Mouse (Mus musculus): Measurements from ENCODE around the gene Abraxas1.

The Abraxas1 gene

DNA sequence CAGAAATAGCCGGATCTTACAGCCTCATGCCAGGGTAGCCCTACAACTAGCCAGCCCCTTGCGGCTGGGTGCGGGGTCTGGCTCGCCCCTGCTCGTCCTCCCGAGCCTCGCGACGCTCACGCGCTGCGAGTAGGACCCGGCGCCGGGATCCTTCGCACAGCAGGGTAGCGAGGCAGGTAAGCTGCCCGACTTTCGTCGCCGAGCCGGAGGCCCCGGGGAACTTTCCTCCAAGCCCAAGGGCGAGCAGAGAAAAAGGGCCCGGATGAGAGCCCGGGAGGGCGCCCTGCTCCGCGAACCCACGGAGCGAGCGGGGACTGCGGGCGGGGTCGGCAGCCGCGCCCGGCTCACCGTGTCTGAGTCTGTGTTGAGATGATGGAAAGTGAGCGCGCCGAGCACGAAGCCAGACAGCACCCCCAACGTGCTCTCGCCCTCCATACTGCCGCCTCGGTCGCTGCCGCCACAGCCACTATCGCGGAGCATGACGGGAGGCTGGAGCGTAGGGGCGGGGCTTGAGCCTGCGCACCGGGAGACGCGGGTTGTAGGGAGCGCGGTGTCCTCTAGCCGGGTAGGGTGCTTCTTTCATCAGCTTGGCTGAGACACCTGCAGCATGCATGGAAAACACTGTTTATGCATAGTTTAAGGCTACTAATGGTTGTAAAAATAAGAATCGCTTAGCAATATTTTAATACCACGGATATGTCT is at the start of gene Abraxas1:
Abraxas1 (minus strand) TSS at position 483 of the 702 bp plus-strand sequence.
- DNase-seq (ENCODE audit: low spot score in 2 of 2) = peak; percentile 89 to 91

DNA sequence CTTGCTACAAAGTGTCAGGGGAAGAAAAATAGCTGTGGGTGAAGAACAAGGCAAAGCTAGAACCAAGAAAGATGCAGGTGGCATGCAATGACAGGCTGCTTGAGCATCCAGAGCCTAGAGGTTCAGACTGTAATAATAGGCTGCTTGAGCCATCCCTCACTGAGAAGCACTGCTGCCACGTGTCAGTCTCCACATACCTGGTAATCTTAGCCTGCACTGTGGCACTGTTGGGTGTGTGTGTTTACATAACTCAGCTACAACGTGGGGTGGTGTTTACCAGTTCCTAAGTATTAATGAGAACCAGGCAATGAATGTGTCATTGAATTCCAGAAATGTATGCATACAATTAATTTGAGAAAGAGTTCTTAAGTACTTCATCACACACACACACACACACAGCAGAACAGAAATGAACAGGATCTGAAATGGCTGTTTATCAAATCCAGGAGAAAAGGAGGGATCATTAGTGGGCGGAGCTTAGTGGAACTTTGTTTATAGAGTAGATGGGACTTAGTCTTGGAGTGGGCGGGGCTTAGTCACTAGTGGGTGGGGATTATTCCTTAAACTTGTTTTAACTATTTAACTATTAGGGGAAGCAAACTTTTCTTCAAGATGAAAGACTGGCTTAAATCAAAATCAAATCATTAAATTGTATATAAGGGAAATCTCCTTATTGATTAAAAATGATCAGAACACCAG is 48.6 kb upstream of the Abraxas1 start:
- no peak for DNase-seq (ENCODE audit: low spot score in 2 of 2)

DNA sequence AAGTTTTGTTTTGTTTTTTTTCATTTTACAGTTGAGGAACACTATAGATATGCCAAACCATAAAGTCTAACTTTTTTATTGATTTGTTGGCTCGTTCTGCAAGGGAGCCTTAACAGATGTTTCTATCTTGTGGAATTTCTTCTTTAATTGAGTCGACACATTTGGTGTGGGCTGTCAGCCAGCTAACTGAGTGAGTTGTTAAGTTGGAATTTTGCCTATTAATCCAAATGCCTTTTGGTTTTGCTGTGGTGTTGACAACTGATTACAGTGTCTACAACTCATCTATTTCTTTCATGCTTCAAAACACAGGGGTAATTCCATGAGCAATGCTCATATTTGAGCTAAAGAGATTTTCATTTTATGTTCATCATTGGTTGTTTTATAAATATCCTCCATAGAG is 45.4 kb upstream of the Abraxas1 start:
- DNase-seq (ENCODE audit: low spot score in 2 of 2) = peak; percentile 46 to 49

DNA sequence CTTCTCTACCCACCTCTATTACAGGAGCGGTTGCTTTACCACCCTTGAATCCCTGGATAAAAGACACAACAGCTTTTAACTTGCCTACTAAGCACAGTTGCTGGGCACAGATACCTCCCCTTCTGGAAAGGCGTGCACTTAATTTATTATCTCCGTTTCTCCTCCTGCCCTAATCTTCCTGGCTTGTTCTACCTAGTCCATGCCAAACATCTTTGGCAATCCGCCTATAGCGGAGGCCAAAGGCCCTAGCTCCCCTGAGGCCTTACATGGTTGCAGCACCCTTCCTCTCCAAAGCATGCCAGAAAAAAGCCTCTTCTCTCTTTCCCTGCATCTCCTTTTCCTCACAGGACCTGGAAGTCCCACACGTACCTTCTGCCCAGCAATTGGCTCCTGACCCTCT is 43.7 kb upstream of the Abraxas1 start:
- no peak for DNase-seq (ENCODE audit: low spot score in 2 of 2)

DNA sequence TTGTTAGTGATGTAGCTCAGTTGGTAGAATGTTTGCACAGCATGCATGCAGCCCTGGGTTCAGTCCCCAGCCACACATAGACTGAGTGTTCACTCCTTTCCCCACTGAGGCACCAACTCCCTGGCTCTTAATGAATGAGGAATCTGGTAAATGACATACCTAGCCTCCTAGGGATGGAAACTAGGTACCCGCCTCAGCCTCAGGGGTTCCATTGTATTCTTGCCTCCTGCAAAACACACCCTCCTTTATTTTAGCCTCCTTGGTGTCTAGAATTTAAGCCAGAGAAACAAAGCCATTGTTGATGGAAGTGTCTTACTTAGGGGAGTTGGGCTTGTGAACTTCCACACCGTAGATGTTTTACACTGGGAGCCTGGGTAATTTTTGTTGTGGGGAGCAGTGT is 42.3 kb upstream of the Abraxas1 start:
- no peak for DNase-seq (ENCODE audit: low spot score in 2 of 2)

DNA sequence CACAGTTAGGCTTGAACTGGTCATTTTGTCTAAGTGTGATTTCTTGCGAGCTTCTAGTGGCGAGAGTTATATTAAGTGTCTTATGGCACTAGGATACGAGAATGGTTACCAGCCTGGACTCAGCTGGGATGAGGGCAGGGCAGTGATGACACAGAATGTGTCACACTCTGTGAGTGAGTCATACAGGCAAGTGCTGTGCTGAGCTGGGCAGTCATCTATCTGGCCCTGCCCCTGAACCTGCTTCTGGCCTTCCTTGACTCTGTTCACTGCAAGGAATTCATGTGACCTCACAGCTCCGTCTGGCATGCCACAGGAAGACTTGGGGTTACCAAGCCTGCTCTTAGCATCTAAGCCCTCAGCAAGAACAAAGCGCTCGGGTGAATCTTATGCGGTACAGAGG is 41.0 kb upstream of the Abraxas1 start:
- no peak for DNase-seq (ENCODE audit: low spot score in 2 of 2)

DNA sequence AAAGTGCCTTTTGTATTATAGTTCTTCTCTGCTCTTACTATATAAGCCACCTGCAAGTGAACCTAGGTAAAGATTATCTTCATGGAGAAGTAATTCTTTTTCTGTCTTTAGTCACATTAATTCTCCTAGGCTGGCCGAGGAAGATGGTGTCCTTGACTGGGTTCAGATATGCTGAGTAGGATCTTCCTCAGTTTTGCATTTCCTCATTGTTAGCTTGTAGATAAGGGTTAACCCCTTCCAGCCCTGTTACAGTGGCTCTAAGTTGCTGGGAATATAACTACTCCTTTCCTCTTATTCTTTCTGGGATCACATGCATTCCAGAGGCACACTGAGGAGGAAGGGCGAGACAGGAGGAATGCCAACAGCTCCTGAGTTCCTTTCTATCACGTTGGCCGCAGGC is 40.4 kb upstream of the Abraxas1 start:
- DNase-seq (ENCODE audit: low spot score in 2 of 2) = no peak

DNA sequence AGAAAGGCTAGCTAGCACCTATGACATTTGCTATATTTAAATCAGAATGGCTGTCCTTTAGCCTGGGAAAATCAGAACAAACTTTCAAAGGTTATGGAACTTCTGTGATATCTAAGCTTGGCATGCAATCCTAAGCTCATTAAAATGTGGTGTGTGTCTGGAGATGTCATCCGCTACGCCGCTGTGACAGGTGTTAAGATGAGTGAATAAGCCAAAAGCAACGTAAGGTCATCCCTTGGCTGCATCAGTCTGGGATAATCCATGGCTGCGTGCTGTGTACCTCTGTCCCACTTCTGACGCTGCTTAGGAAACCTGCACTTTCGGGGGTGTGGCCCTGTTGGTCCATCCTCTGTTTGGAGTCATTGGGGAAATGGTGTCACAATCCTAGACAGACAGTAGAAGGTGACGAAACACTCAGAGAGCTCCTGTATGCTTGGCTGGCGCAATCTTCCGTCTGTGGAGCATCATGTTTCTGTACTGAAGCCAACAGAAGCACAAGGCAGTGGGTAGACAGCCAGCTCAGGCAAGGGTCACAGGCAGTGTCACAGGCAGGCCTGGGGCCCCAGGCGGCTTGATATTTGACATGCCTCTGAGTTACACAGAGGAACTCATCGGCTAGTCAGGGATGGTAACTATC is 39.8 kb upstream of the Abraxas1 start:
- no peak for DNase-seq (ENCODE audit: low spot score in 2 of 2)

DNA sequence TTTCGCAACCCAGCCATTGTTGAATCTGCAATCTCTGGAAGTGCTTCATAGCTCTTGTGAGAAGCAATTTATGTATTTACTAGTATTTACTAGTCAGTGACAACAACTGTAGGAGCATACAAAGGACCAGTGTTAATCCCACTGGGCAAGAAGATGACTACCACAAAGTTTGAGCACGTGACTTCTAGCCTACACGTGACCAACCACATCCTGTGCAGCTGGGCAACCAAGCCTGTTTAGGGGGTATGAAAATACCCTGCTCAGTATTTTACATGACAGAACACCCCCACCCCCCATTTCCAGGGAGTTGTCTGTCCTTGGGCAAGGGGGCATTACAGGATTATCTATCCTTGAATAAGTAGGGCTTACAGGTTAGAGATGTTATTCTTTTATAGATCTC is 35.8 kb upstream of the Abraxas1 start:
- DNase-seq (ENCODE audit: low spot score in 2 of 2) = no peak

DNA sequence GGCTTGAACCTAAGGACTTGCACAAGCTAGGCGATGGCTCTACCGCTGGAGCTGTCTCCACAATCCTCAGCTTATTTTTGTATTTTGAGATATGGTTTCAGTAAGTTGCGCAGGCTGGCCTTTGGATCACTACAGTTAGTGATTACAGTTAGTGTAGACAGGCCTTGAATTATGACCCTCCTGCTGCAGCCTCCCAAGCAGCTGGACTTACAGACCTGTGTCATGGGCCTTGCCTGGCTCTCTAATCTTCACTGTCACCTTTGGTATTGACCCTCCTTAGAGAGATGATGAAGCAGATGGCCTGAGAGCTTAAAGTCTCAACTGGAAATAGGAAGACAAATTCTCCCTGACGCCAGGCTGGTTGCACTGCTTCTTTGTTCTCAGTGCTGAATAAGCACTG is 33.2 kb upstream of the Abraxas1 start:
- no peak for DNase-seq (ENCODE audit: low spot score in 2 of 2)

DNA sequence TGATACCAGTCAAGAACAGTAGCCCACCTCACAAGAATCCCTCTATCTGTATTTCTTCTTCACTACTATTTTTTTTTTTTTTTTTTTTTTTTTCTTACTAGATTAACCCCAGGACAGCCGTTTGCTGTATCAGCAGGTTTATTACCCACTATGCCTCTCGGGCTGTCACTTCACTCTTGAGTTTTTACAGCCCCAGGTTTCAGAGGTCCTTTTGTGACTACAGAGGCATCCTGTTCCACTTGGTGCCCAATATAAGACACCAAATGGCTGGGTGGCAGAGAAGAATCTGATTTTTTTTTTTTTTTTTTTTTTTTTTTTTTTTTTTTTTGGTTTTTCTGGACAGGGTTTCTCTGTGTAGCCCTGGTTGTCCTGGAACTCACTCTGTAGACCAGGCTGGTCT is 26.4 kb upstream of the Abraxas1 start:
- no peak for DNase-seq (ENCODE audit: low spot score in 2 of 2)

DNA sequence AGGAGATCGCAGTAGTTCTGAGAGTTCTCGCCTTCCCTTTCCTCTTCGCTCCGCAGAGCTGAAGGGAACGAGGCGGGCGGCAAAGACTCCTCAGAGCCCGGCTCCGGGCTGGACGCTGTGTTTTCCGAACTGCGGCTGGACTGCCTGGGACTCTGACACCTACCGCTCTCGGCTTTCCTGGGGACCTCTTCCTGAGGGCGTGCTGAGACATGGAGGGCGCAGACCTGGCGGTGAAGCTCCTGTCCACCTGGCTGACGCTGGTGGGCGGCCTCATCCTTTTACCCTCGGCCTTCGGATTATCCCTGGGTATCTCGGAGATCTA is 25.8 kb upstream of the Abraxas1 start:
- peak; percentile 25 to 32 for DNase-seq (ENCODE audit: low spot score in 2 of 2)

DNA sequence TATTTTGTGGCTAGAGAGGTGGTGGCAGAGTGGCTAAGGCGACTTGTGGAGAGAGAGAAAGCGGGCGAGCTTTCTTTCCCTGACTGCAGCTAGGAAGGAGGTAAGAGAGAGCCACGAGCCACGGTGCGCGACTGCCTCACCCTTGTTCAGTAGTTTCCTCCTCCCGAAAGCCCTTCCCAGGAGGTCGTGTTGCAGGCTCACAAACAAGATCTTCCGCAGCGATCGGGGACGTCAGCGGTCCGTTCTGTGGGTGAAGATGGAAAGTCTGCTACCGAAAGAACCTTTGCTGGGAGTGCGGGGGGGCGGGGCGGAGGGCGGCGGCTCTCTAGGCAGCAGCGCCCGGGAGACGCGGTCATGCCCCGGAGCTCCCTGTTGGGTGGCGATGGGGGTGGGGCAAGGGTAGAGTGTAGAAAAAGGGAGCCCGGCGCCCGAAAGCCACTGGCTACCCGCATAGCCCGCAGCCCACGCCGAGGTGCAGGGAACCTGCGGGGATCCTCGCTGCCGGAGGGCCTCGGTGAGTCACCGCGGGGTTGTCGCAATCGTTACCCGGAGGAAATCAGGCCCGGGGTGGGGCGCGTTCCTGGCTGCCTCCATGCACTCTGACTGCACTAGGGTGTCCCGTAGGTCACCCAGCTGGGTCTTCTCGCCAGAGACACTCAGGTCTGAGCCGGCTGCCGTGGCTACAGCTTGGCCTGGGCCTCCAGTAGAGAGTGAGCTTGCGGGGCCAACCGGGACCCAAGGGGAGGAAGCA is 25.3 kb upstream of the Abraxas1 start:
- DNase-seq (ENCODE audit: low spot score in 2 of 2) = peak; percentile 30 to 40

DNA sequence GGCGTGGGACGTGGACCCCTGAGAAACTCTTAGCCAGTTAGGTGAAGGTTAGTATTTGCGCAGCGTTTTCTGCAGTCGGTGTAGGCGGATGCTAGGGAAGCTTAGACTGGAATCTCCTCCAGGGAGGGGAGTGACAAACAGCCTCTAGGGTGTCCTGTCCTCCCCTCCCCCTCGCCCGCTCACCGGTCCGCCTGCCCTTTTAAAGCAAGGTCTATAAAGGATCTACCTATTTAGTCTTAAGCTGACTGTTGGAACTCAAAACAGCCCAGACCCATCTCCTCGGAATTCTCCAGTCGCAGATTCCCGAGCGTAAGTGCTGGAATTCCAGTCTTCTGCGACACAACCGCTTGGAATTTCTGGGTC is 24.7 kb upstream of the Abraxas1 start, which contains the start of gene Gpat3:
Gpat3 (plus strand) TSS at position 229 of the 363 bp plus-strand sequence.
- peak in 1 of 2 experiments; percentile 28 for DNase-seq (ENCODE audit: low spot score in 2 of 2)

DNA sequence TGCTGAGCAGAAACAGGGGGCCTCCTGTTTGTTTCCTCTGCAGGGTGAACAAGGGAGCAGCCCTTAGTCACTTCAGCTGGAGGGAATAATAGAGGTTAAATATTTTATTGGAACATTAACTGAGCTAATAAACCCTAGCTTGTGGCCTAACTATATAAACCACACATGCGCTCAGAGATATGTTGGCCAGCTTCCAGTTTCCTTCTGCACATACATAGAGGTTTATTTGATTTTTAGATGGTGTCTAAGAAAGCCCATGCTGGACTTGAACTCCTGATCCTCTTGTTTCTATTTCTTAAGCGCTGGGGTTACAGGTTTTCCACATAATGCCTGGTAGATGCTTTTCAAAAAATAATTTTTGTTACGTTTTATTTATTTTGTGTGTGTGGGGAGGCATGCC is 23.7 kb upstream of the Abraxas1 start:
- DNase-seq (ENCODE audit: low spot score in 2 of 2) = no peak

DNA sequence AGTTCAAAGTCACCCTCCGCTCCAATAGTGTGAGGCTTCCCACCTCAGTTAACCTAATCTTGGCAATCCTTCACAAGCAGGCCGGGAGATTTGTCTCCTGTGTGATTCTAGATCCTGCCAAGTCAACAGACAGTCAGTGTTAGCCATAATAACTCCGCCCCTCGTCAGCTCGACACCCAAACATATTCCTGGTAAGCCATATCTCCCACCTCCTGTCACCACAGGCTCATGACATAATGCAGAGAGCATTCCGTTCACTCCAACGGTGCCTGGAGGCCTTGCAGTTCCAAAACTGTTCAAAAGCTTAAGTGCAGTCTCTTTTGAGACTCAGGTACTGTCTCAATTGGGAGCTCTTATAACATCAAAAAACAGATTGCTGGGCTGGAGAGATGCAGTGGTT is 17.1 kb upstream of the Abraxas1 start:
- no peak for DNase-seq (ENCODE audit: low spot score in 2 of 2)

DNA sequence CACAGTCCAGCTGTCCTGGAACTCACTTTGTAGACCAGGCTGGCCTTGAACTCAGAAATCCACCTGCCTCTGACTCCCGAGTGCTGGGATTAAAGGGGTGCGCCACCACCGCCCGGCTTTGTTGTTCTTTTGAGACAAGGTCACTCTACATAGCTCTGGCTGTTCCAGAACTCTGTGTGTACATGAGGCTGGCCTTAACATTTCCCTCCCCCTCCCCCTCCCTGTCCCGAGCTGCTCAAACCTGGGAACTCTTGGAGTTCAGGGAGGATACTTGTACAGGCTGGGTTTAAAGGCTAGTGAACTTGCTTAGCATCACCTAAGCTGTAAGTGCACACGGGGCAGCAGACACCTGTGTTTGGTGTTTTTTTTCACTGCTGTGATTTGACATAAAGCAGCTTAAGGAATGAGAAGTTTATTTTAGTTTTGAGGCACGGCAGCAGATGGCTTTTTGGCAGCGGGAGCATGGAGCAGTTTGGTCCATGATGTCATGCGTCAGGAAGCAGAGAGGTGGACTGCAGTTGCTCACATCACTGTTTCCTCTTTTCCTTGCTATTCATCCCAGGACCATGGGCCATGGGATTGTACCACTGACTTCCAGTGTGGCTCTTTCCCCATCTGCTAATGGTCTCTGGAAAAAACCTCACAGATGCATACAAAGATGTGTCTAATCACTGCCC is 15.2 kb upstream of the Abraxas1 start:
- DNase-seq (ENCODE audit: low spot score in 2 of 2) = no peak

DNA sequence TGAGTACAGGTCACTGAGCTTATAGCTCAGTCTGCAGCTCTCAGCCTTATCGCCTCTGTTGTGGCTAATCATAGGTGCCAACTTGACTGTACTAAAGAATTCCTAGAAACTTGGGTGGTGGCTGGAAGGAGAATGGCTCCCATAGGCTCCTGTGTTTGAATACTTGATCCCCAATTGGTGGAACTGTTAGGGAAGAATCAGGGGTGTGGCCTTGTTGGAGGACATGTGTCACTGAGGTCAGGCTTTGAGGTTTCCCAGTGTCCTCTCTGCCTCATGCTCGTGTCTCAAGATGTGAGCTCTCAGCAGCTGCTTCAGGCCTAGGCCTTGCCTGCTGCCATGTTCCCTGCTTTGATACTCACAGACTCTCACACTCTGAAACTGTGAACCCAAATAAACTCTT is 13.1 kb upstream of the Abraxas1 start:
- DNase-seq (ENCODE audit: low spot score in 2 of 2) = no peak

DNA sequence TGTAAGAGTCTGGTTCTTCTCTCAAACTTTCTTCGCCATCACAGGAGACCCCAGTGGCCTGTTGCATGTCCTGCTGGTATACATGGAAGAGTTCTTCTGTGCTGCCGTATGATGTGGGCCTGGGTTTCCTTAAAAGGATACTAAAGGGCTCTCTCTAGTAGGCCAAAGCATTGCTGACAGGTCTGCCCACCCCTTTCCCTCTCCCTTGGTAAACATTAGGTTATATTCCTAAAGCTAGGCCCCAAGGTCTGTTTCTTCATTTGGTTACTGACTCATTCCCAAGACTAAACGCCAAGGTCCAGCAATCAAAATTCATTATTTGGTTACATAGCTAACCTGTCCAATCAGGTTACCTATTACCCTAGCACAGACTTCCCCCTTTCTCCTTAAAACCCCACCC is 11.9 kb upstream of the Abraxas1 start:
- DNase-seq (ENCODE audit: low spot score in 2 of 2) = no peak

DNA sequence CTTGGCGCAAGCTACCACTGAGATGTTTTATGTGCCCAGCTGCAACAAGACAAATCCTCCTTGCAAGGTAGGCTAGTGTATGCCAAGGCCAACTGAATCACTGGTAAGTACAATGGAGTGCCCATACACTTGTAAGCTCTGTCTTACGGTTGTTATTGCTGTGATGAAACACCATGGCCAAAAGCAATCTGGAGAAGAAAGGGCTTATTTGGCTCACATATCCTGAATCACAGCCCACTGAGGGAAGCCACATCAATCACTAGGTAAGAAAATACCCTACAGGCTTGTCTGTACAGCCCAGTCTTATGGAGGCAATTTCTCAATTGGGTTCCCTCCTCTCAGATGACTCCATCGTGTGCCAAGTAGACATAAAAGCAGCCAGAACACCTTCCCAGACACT is 7.9 kb upstream of the Abraxas1 start:
- DNase-seq (ENCODE audit: low spot score in 2 of 2) = no peak

DNA sequence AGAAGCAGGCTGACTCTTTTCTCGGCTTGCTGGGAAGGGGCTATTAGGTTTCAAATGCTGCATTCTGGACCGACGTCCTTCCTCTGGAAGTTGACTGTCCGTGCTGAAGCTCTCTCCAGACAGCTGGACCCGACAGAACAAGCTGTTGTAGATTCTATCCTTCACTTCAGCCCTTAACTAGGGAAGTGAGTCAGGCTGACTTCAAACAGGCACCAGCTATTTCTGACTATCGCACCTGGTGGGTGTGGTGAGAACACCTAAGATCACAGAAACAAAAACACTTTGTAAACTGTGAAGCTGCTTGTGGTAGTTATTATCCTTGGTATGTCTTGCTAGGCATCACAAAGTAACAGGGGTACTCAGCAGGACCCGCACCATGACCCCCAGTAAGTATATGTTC is 5.8 kb upstream of the Abraxas1 start:
- no peak for DNase-seq (ENCODE audit: low spot score in 2 of 2)

DNA sequence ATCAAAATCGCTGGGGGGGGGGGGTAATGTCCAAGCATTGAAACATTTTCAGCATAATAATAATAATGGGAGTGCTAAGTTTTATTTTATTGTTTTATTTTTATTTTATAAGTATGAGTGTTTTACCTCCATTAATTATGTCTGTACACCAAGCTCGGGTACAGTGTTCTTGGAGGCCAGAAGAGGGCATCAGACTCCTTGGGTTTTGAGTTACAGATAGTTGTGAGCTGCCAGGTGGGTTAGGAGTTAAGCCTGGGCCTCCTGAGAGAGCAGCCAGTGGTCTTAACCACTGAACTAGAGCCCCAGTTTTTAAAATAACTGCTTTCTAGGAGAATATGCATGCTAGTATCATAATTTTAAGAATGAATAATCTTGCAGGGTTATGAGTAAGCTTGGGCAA is 5.2 kb upstream of the Abraxas1 start:
- no peak for DNase-seq (ENCODE audit: low spot score in 2 of 2)

Measured in right cerebral cortex, postnatal 10 days (tissue).